Mouse (Mus musculus) kidney, adult 2 months (tissue): ENCODE measurements around the gene Pdlim5.

Experiments used
- CTCF ChIP-seq: fragments of 200-500 bp; conservative IDR thresholded peaks from 2 replicates; pipeline ENCODE4 v1.5.1; 2011; ENCODE audit warnings: low read depth, mild to moderate bottlenecking, control low read depth, low read length, moderate library complexity, mixed read lengths; ENCODE audit not compliant: insufficient read depth, insufficient read length
- POLR2A ChIP-seq: fragments of 200-500 bp; IDR thresholded peaks from one replicate; pipeline ENCODE4 v1.6.1; 2011; ENCODE audit warnings: low read depth, low read length, control low read depth

GRCm38 (mm10) chr3:142281656-142282055 lies 113.8 kb downstream of the Pdlim5 start:
- TF ChIP-seq CTCF (no peak), POLR2A (no peak)
